Mouse (Mus musculus) midbrain, embryonic 12.5 days (tissue): ENCODE results near the gene Cpeb2. TPM values are rescaled to one million over a fixed set of nuclear protein-coding genes. Genes with fewer than 3 reads are reported as not detected.

Experiments used
- ATAC-seq: fragments of 200-750 bp; cut with Nextera tagmentation; 2 replicates; pipeline ENCODE4 v1.8.0; 2017; ENCODE audit warnings: low read depth, moderate TSS enrichment, moderate library complexity; ENCODE audit not compliant: low FRiP score
- H3K27ac ChIP-seq: fragments of 300-500 bp; sonication (generic); replicated peaks from 2 replicates; pipeline ENCODE4 v1.5.1; 2016; ENCODE audit warnings: mild to moderate bottlenecking
- H3K27me3 ChIP-seq: fragments of 300-500 bp; sonication (generic); 2 replicates; pipeline ENCODE4 v1.6.1; 2016; ENCODE audit warnings: mild to moderate bottlenecking
- H3K36me3 ChIP-seq: fragments of 300-500 bp; sonication (generic); 2 replicates; pipeline ENCODE4 v1.6.1; 2016
- H3K4me1 ChIP-seq: fragments of 300-500 bp; sonication (generic); 2 replicates; pipeline ENCODE4 v1.6.1; 2016
- H3K4me2 ChIP-seq: fragments of 300-500 bp; sonication (generic); replicated peaks from 2 replicates; pipeline ENCODE4 v1.6.1; 2016; ENCODE audit warnings: mild to moderate bottlenecking, moderate library complexity
- H3K4me3 ChIP-seq: fragments of 300-500 bp; sonication (generic); 2 replicates; pipeline ENCODE4 v1.5.1; 2016; ENCODE audit warnings: mild to moderate bottlenecking
- H3K9ac ChIP-seq: fragments of 300-500 bp; sonication (generic); replicated peaks from 2 replicates; pipeline ENCODE4 v1.6.1; 2016; ENCODE audit warnings: mild to moderate bottlenecking, moderate library complexity
- H3K9me3 ChIP-seq: fragments of 300-500 bp; sonication (generic); 2 replicates; pipeline ENCODE4 v1.6.1; 2016; ENCODE audit warnings: mild to moderate bottlenecking
- WGBS: fragments of 180-500 bp; shearing (Covaris S2); methylation state at CpG from one replicate; pipeline ENCODE4 v1.1.7; 2016; 5-methylcytosine and 5-hydroxymethylcytosine counted together
- polyA plus RNA-seq: library from polyadenylated mRNA; unstranded; fragments of >200 nt; fragmentation: Nextera tagmentation; extraction: Ambion mirVana; gene quantifications from 2 replicates; pipeline ENCODE4 v1.2.1, GENCODE M21; 2016

The Cpeb2 gene
- polyA plus RNA-seq, 1 experiment from 2014 or later, result 9.5 TPM

- no peak overlapping the region for H3K9ac ChIP-seq
- H3K27me3 ChIP-seq, result no peaks in the 10 kb centered on the region
- no peak overlapping the region for H3K4me3 ChIP-seq
- no peak for ATAC-seq
- H3K4me2 ChIP-seq, result no peak overlapping the region
- WGBS, result 91% methylated on average over 4 of the region's 4 CpGs
- no peaks in the 10 kb centered on the region for H3K9me3 ChIP-seq
- H3K27ac ChIP-seq, result no peak overlapping the region
- no peaks in the 10 kb centered on the region for H3K4me1 ChIP-seq
- no peaks in the 10 kb centered on the region for H3K36me3 ChIP-seq
These were observed 60.2 kb downstream of the Cpeb2 start for GRCm38 (mm10) chr5:43293136-43293535.

GRCm38 (mm10) chr5:43297459-43297858 lies 64.5 kb downstream of the Cpeb2 start:
- no peaks in the 10 kb centered on the region for H3K9me3 ChIP-seq
- no peak for ATAC-seq
- no peak overlapping the region for H3K4me2 ChIP-seq
- no peaks in the 10 kb centered on the region for H3K27me3 ChIP-seq
- no peaks in the 10 kb centered on the region for H3K4me1 ChIP-seq
- no peak overlapping the region for H3K4me3 ChIP-seq
- H3K27ac ChIP-seq, result no peak overlapping the region
- 93% methylated on average over 7 of the region's 7 CpGs for WGBS
- H3K9ac ChIP-seq, result no peak overlapping the region
- H3K36me3 ChIP-seq, result no peaks in the 10 kb centered on the region

DNA sequence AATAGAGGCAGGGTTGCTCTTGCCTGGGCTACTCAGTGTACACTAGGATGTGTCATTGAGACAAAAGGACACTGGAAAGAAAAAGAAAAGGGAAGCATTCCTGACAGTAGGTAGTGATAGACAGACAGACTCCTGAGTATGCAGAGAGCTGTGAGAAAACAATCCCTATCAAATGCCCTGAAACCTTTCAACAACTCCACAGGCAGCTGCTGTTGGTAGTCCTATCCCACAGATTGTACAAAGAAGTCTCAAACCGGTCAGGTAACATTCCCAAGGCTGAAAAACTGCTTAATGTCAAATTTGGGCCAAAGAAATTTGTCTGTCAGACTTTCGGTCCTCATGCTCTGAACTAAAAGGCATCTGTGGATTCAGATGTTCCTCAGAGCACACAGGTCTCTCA lies 66.0 kb downstream of the Cpeb2 start:
- no peak overlapping the region for H3K9ac ChIP-seq
- no peak overlapping the region for H3K4me2 ChIP-seq
- H3K4me3 ChIP-seq, result no peak overlapping the region
- no peaks in the 10 kb centered on the region for H3K9me3 ChIP-seq
- no peaks in the 10 kb centered on the region for H3K36me3 ChIP-seq
- no peaks in the 10 kb centered on the region for H3K27me3 ChIP-seq
- no peak overlapping the region for H3K27ac ChIP-seq
- no peaks in the 10 kb centered on the region for H3K4me1 ChIP-seq
- no peak for ATAC-seq
- WGBS, result 88% methylated on average over 2 of the region's 2 CpGs

DNA sequence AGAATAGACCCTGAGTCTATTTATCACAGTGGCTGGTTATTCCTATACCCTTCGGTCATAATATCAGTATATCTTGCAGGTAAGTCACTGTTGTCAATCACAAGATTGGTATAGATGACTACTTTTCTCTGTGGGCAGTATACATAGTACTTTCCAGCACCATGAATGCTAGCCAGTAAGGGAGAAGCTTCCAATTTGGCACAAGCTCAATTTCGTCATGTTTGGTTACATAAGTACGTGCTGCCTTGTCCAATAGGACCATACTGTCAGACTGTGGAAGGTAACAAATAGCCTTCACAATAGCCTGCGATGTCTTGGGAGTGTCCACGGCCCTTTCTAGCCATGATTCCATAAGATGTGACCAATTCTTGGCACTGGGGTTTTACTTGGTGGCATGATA lies 67.1 kb downstream of the Cpeb2 start:
- H3K9ac ChIP-seq, result no peak overlapping the region
- no peaks in the 10 kb centered on the region for H3K36me3 ChIP-seq
- WGBS, result 91% methylated on average over 5 of the region's 5 CpGs
- no peak for ATAC-seq
- H3K4me2 ChIP-seq, result no peak overlapping the region
- H3K4me3 ChIP-seq, result no peak overlapping the region
- no peaks in the 10 kb centered on the region for H3K4me1 ChIP-seq
- H3K9me3 ChIP-seq, result no peaks in the 10 kb centered on the region
- no peaks in the 10 kb centered on the region for H3K27me3 ChIP-seq
- H3K27ac ChIP-seq, result no peak overlapping the region

- 62% methylated on average over 3 of the region's 3 CpGs for WGBS
- H3K9ac ChIP-seq, result no peak overlapping the region
- no peak overlapping the region for H3K27ac ChIP-seq
- H3K4me3 ChIP-seq, result no peak overlapping the region
- H3K4me1 ChIP-seq, result no peaks in the 10 kb centered on the region
- H3K27me3 ChIP-seq, result no peaks in the 10 kb centered on the region
- H3K36me3 ChIP-seq, result no peaks in the 10 kb centered on the region
- ATAC-seq, result no peak
- H3K4me2 ChIP-seq, result no peak overlapping the region
- H3K9me3 ChIP-seq, result no peaks in the 10 kb centered on the region
These were observed 68.0 kb downstream of the Cpeb2 start for GRCm38 (mm10) chr5:43300979-43301378.

- no peak overlapping the region for H3K4me2 ChIP-seq
- no peaks in the 10 kb centered on the region for H3K4me1 ChIP-seq
- H3K4me3 ChIP-seq, result no peak overlapping the region
- no peak for ATAC-seq
- H3K27ac ChIP-seq, result no peak overlapping the region
- no peak overlapping the region for H3K9ac ChIP-seq
- H3K36me3 ChIP-seq, result no peaks in the 10 kb centered on the region
- 75% methylated on average over 1 of the region's 1 CpGs for WGBS
- no peaks in the 10 kb centered on the region for H3K27me3 ChIP-seq
- no peaks in the 10 kb centered on the region for H3K9me3 ChIP-seq
These were observed 70.5 kb downstream of the Cpeb2 start for GRCm38 (mm10) chr5:43303504-43303903.

GRCm38 (mm10) chr5:43305449-43305848 lies 72.5 kb downstream of the Cpeb2 start:
- H3K27me3 ChIP-seq, result no peaks in the 10 kb centered on the region
- WGBS, result 91% methylated on average over 3 of the region's 3 CpGs
- H3K27ac ChIP-seq, result no peak overlapping the region
- H3K9me3 ChIP-seq, result no peaks in the 10 kb centered on the region
- no peaks in the 10 kb centered on the region for H3K36me3 ChIP-seq
- no peak overlapping the region for H3K9ac ChIP-seq
- no peak for ATAC-seq
- H3K4me1 ChIP-seq, result no peaks in the 10 kb centered on the region
- no peak overlapping the region for H3K4me2 ChIP-seq
- H3K4me3 ChIP-seq, result no peak overlapping the region

DNA sequence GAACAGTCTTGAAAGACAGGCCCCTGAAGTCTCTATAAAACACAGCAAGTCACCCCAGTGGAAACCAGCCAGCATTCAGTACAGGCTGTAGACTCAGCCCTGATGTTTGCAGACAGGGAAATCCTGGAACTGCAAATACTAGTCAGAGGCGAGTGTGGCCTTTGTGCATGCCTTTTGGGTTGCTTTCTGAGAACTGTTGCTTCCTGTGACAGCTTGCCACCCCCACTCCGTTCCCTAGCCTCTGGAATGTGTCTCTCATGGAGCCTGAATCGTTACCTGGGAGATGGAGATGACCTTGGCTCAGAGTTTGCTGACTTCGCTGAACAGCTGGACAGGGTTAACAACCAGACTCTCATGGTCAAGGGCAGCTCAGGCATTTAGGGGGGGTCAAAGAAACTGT lies 77.0 kb downstream of the Cpeb2 start:
- no peaks in the 10 kb centered on the region for H3K36me3 ChIP-seq
- H3K27ac ChIP-seq, result no peak overlapping the region
- no peaks in the 10 kb centered on the region for H3K27me3 ChIP-seq
- 53% methylated on average over 4 of the region's 4 CpGs for WGBS
- no peak overlapping the region for H3K4me3 ChIP-seq
- H3K9me3 ChIP-seq, result no peaks in the 10 kb centered on the region
- H3K4me1 ChIP-seq, result no peaks in the 10 kb centered on the region
- H3K9ac ChIP-seq, result no peak overlapping the region
- no peak for ATAC-seq
- no peak overlapping the region for H3K4me2 ChIP-seq

DNA sequence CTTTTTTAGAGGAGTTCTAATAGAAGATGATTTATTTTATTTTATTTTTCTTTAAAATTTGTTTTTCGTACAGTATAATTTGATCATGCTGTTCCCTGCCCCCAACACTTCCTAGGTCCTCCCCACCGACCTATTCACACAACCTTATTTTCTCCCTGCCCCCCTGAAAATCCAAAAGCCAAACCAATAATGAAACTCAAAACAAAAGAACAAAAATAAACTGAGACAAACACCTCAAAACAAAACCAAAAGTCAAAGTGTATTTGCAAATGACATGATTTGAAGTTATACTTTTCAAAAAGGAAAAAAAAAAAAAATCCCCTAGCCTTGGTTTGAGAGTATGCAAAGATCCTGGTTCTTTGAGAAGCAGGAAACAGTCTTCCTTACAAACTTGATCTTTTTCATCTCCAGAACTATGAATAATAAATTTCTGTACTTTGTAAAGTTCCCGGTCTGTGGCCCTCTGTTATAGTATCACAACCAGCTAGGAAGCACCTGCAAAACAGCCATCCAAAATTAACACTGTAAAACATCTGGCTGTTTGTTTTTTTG lies 91.4 kb downstream of the Cpeb2 start:
- Histone ChIP-seq H3K9ac (no peak overlapping the region), H3K27me3 (no peaks in the 10 kb centered on the region), H3K4me1 (no peaks in the 10 kb centered on the region), H3K4me2 (no peak overlapping the region), H3K4me3 (no peak overlapping the region), H3K9me3 (no peaks in the 10 kb centered on the region), H3K27ac (no peak overlapping the region), H3K36me3 (no peaks in the 10 kb centered on the region)
- 79% methylated on average over 3 of the region's 3 CpGs for WGBS
- ATAC-seq, result no peak

DNA sequence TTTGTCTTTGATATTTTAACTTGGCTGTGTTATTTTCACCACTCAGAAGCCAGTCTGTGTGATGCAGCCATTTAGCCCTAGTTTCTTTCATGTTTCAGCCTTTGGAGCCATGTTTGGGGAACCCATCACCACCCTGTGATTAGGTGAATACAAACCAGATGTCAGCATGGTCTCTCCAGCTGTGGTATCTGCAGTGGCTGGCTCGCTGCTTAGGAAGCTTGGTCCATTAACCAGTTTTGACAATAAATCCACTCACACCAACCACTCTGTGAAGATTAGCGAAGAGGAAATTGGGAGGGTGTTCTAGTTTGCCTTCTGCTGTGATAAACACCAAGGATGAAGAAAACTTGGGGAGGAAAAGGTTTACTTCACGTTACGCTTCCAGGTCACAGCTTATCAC lies 92.6 kb downstream of the Cpeb2 start:
- H3K9ac ChIP-seq, result no peak overlapping the region
- no peaks in the 10 kb centered on the region for H3K9me3 ChIP-seq
- 80% methylated on average over 4 of the region's 4 CpGs for WGBS
- H3K36me3 ChIP-seq, result no peaks in the 10 kb centered on the region
- H3K27ac ChIP-seq, result no peak overlapping the region
- H3K27me3 ChIP-seq, result no peaks in the 10 kb centered on the region
- H3K4me2 ChIP-seq, result no peak overlapping the region
- ATAC-seq, result no peak
- H3K4me3 ChIP-seq, result no peak overlapping the region
- H3K4me1 ChIP-seq, result no peaks in the 10 kb centered on the region

DNA sequence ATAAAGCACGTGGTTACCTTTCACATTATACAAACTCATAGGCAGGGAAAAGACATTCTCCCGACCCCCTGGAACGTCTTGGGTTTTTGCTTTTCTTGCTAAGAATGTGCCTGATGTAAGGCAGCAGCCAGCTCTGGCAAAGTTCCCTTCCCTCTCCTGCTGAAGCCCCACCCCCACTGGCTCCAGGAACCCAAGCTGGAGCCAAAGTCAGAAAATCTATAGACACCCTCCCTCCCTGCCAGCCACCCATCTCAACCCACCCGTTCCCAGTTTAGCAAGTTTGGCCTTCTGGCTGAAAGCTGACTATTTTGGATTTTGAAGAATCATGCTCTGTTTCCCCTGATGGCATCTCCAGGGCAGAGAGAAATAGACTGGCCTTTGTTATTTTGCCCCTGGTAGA lies 95.6 kb downstream of the Cpeb2 start:
- Histone ChIP-seq H3K4me3 (no peak overlapping the region), H3K9me3 (no peaks in the 10 kb centered on the region), H3K27ac (no peak overlapping the region), H3K9ac (no peak overlapping the region), H3K4me1 (no peaks in the 10 kb centered on the region), H3K4me2 (no peak overlapping the region), H3K36me3 (no peaks in the 10 kb centered on the region), H3K27me3 (no peaks in the 10 kb centered on the region)
- no peak for ATAC-seq
- 46% methylated on average over 4 of the region's 4 CpGs for WGBS

GRCm38 (mm10) chr5:43330260-43330659 lies 97.3 kb downstream of the Cpeb2 start:
- H3K4me1 ChIP-seq, result no peaks in the 10 kb centered on the region
- no peak for ATAC-seq
- H3K27ac ChIP-seq, result no peak overlapping the region
- no peak overlapping the region for H3K4me2 ChIP-seq
- WGBS, result 86% methylated on average over 3 of the region's 3 CpGs
- H3K36me3 ChIP-seq, result no peaks in the 10 kb centered on the region
- H3K4me3 ChIP-seq, result no peak overlapping the region
- no peaks in the 10 kb centered on the region for H3K27me3 ChIP-seq
- no peaks in the 10 kb centered on the region for H3K9me3 ChIP-seq
- H3K9ac ChIP-seq, result no peak overlapping the region

- 76% methylated on average over 2 of the region's 2 CpGs for WGBS
- Histone ChIP-seq H3K9ac (no peak overlapping the region), H3K9me3 (no peaks in the 10 kb centered on the region), H3K27ac (no peak overlapping the region), H3K4me3 (no peak overlapping the region), H3K27me3 (no peaks in the 10 kb centered on the region), H3K36me3 (no peaks in the 10 kb centered on the region), H3K4me1 (no peaks in the 10 kb centered on the region), H3K4me2 (no peak overlapping the region)
- no peak for ATAC-seq
These were observed 101.5 kb downstream of the Cpeb2 start for GRCm38 (mm10) chr5:43334469-43334868.
